Mouse (Mus musculus): ENCODE data around the gene Drp2. TPM values are rescaled to one million over a fixed set of nuclear protein-coding genes. Genes with fewer than 3 reads are reported as not detected.

Drp2 gene
- polyA plus RNA-seq, 1 experiment from 2014 or later: 3.1 TPM

- Histone ChIP-seq H3K4me3 (ENCODE audit: low read depth, low read length) (no peak overlapping the region), H3K27ac (replicated peaks; ENCODE audit: low read depth, low read length) (no peak overlapping the region), H3K27me3 (ENCODE audit: control insufficient read depth, insufficient read depth, low read length) (no peaks in the 10 kb centered on the region), H3K4me1 (ENCODE audit: control insufficient read depth, insufficient read depth, low read length) (no peaks in the 10 kb centered on the region), H3K9ac (replicated peaks; ENCODE audit: low read length) (no peak overlapping the region), H3K9me3 (replicated peaks; ENCODE audit: control insufficient read depth, low read length) (no peaks in the 10 kb centered on the region), H3K36me3 (replicated peaks; ENCODE audit: control insufficient read depth, insufficient read depth, low read depth, low read length) (no peaks in the 10 kb centered on the region), H3K4me2 (ENCODE audit: low read depth, low read length) (no peak overlapping the region)
- WGBS: 62% methylated on average over 2 of the region's 2 CpGs
- ATAC-seq (replicated peaks; ENCODE audit: insufficient number of reproducible peaks, low FRiP score, low TSS enrichment, low read depth) (no peak), DNase-seq (ENCODE audit: low spot score) (no peak)
Observed at GRCm38 (mm10) chrX:134398972-134399371, 5.4 kb upstream of the Drp2 start.

- Histone ChIP-seq H3K27me3 (ENCODE audit: control insufficient read depth, insufficient read depth, low read length) (no peaks in the 10 kb centered on the region), H3K27ac (replicated peaks; ENCODE audit: low read depth, low read length) (no peak overlapping the region), H3K9me3 (replicated peaks; ENCODE audit: control insufficient read depth, low read length) (no peaks in the 10 kb centered on the region), H3K9ac (replicated peaks; ENCODE audit: low read length) (peak overlapping the region; percentile 19), H3K4me3 (ENCODE audit: low read depth, low read length) (peak overlapping the region; percentile 17), H3K36me3 (replicated peaks; ENCODE audit: control insufficient read depth, insufficient read depth, low read depth, low read length) (no peaks in the 10 kb centered on the region), H3K4me2 (ENCODE audit: low read depth, low read length) (peak overlapping the region; percentile 46), H3K4me1 (ENCODE audit: control insufficient read depth, insufficient read depth, low read length) (no peaks in the 10 kb centered on the region)
- 20% methylated on average over 11 of the region's 14 CpGs for WGBS
- peak; percentile 15 for DNase-seq (ENCODE audit: low spot score)
- peak; percentile 34; the same call in 1 of the 2 replicates for ATAC-seq (replicated peaks; ENCODE audit: insufficient number of reproducible peaks, low FRiP score, low TSS enrichment, low read depth)
Observed at GRCm38 (mm10) chrX:134404584-134404955, 219 bp downstream of the Drp2 start.

GRCm38 (mm10) chrX:134409354-134409900, 5.1 kb downstream of the Drp2 start:
- Histone ChIP-seq H3K36me3 (replicated peaks; ENCODE audit: control insufficient read depth, insufficient read depth, low read depth, low read length) (no peaks in the 10 kb centered on the region), H3K4me1 (ENCODE audit: control insufficient read depth, insufficient read depth, low read length) (no peaks in the 10 kb centered on the region), H3K27me3 (ENCODE audit: control insufficient read depth, insufficient read depth, low read length) (no peaks in the 10 kb centered on the region), H3K27ac (replicated peaks; ENCODE audit: low read depth, low read length) (no peak overlapping the region), H3K4me2 (ENCODE audit: low read depth, low read length) (no peak overlapping the region), H3K4me3 (ENCODE audit: low read depth, low read length) (no peak overlapping the region), H3K9ac (replicated peaks; ENCODE audit: low read length) (no peak overlapping the region), H3K9me3 (replicated peaks; ENCODE audit: control insufficient read depth, low read length) (no peaks in the 10 kb centered on the region)
- WGBS: 85% methylated on average over 6 of the region's 6 CpGs
- DNase-seq (ENCODE audit: low spot score) (no peak), ATAC-seq (replicated peaks; ENCODE audit: insufficient number of reproducible peaks, low FRiP score, low TSS enrichment, low read depth) (no peak)

- WGBS: 94% methylated on average over 1 of the region's 1 CpGs
- ATAC-seq (replicated peaks; ENCODE audit: insufficient number of reproducible peaks, low FRiP score, low TSS enrichment, low read depth): no peak
- no peaks in the 10 kb centered on the region for H3K36me3 ChIP-seq (replicated peaks; ENCODE audit: control insufficient read depth, insufficient read depth, low read depth, low read length)
- H3K4me2 ChIP-seq (ENCODE audit: low read depth, low read length): no peak overlapping the region
- no peak overlapping the region for H3K27ac ChIP-seq (replicated peaks; ENCODE audit: low read depth, low read length)
- no peaks in the 10 kb centered on the region for H3K27me3 ChIP-seq (ENCODE audit: control insufficient read depth, insufficient read depth, low read length)
- no peaks in the 10 kb centered on the region for H3K9me3 ChIP-seq (replicated peaks; ENCODE audit: control insufficient read depth, low read length)
- no peak overlapping the region for H3K9ac ChIP-seq (replicated peaks; ENCODE audit: low read length)
- H3K4me1 ChIP-seq (ENCODE audit: control insufficient read depth, insufficient read depth, low read length): no peaks in the 10 kb centered on the region
- DNase-seq (ENCODE audit: low spot score): no peak
- no peak overlapping the region for H3K4me3 ChIP-seq (ENCODE audit: low read depth, low read length)
Observed at GRCm38 (mm10) chrX:134412096-134412495, 7.7 kb downstream of the Drp2 start.

GRCm38 (mm10) chrX:134420097-134420496, 15.7 kb downstream of the Drp2 start:
- 80% methylated on average over 5 of the region's 5 CpGs for WGBS
- Histone ChIP-seq H3K4me2 (ENCODE audit: low read depth, low read length) (no peak overlapping the region), H3K9ac (replicated peaks; ENCODE audit: low read length) (no peak overlapping the region), H3K9me3 (replicated peaks; ENCODE audit: control insufficient read depth, low read length) (no peaks in the 10 kb centered on the region), H3K4me3 (ENCODE audit: low read depth, low read length) (no peak overlapping the region), H3K27me3 (ENCODE audit: control insufficient read depth, insufficient read depth, low read length) (no peaks in the 10 kb centered on the region), H3K4me1 (ENCODE audit: control insufficient read depth, insufficient read depth, low read length) (no peaks in the 10 kb centered on the region), H3K27ac (replicated peaks; ENCODE audit: low read depth, low read length) (no peak overlapping the region), H3K36me3 (replicated peaks; ENCODE audit: control insufficient read depth, insufficient read depth, low read depth, low read length) (no peaks in the 10 kb centered on the region)
- DNase-seq (ENCODE audit: low spot score) (no peak), ATAC-seq (replicated peaks; ENCODE audit: insufficient number of reproducible peaks, low FRiP score, low TSS enrichment, low read depth) (no peak)

GRCm38 (mm10) chrX:134424263-134424662, 19.9 kb downstream of the Drp2 start:
- 90% methylated on average over 5 of the region's 5 CpGs for WGBS
- Histone ChIP-seq H3K4me3 (ENCODE audit: low read depth, low read length) (no peak overlapping the region), H3K27me3 (ENCODE audit: control insufficient read depth, insufficient read depth, low read length) (no peaks in the 10 kb centered on the region), H3K36me3 (replicated peaks; ENCODE audit: control insufficient read depth, insufficient read depth, low read depth, low read length) (no peaks in the 10 kb centered on the region), H3K4me1 (ENCODE audit: control insufficient read depth, insufficient read depth, low read length) (no peaks in the 10 kb centered on the region), H3K4me2 (ENCODE audit: low read depth, low read length) (no peak overlapping the region), H3K9ac (replicated peaks; ENCODE audit: low read length) (no peak overlapping the region), H3K9me3 (replicated peaks; ENCODE audit: control insufficient read depth, low read length) (no peaks in the 10 kb centered on the region), H3K27ac (replicated peaks; ENCODE audit: low read depth, low read length) (no peak overlapping the region)
- ATAC-seq (replicated peaks; ENCODE audit: insufficient number of reproducible peaks, low FRiP score, low TSS enrichment, low read depth) (no peak), DNase-seq (ENCODE audit: low spot score) (no peak)

GRCm38 (mm10) chrX:134425798-134426197, 21.4 kb downstream of the Drp2 start:
- no peak overlapping the region for H3K27ac ChIP-seq (replicated peaks; ENCODE audit: low read depth, low read length)
- no peak overlapping the region for H3K9ac ChIP-seq (replicated peaks; ENCODE audit: low read length)
- no peak overlapping the region for H3K4me2 ChIP-seq (ENCODE audit: low read depth, low read length)
- WGBS: 84% methylated on average over 10 of the region's 10 CpGs
- H3K4me1 ChIP-seq (ENCODE audit: control insufficient read depth, insufficient read depth, low read length): no peaks in the 10 kb centered on the region
- H3K4me3 ChIP-seq (ENCODE audit: low read depth, low read length): no peak overlapping the region
- no peak for ATAC-seq (replicated peaks; ENCODE audit: insufficient number of reproducible peaks, low FRiP score, low TSS enrichment, low read depth)
- no peaks in the 10 kb centered on the region for H3K9me3 ChIP-seq (replicated peaks; ENCODE audit: control insufficient read depth, low read length)
- DNase-seq (ENCODE audit: low spot score): no peak
- H3K36me3 ChIP-seq (replicated peaks; ENCODE audit: control insufficient read depth, insufficient read depth, low read depth, low read length): no peaks in the 10 kb centered on the region
- H3K27me3 ChIP-seq (ENCODE audit: control insufficient read depth, insufficient read depth, low read length): no peaks in the 10 kb centered on the region

GRCm38 (mm10) chrX:134426819-134427218, 22.5 kb downstream of the Drp2 start:
- H3K9me3 ChIP-seq (replicated peaks; ENCODE audit: control insufficient read depth, low read length): no peaks in the 10 kb centered on the region
- no peak for ATAC-seq (replicated peaks; ENCODE audit: insufficient number of reproducible peaks, low FRiP score, low TSS enrichment, low read depth)
- WGBS: 49% methylated on average over 6 of the region's 6 CpGs

More at GRCm38 (mm10) chrX:134426819-134427218, 22.5 kb downstream of the Drp2 start:
- no peak overlapping the region for H3K4me2 ChIP-seq (ENCODE audit: low read depth, low read length)
- no peaks in the 10 kb centered on the region for H3K4me1 ChIP-seq (ENCODE audit: control insufficient read depth, insufficient read depth, low read length)
- no peak for DNase-seq (ENCODE audit: low spot score)
- H3K27ac ChIP-seq (replicated peaks; ENCODE audit: low read depth, low read length): no peak overlapping the region
- no peaks in the 10 kb centered on the region for H3K27me3 ChIP-seq (ENCODE audit: control insufficient read depth, insufficient read depth, low read length)
- H3K36me3 ChIP-seq (replicated peaks; ENCODE audit: control insufficient read depth, insufficient read depth, low read depth, low read length): no peaks in the 10 kb centered on the region
- no peak overlapping the region for H3K4me3 ChIP-seq (ENCODE audit: low read depth, low read length)
- no peak overlapping the region for H3K9ac ChIP-seq (replicated peaks; ENCODE audit: low read length)

Measured in embryonic facial prominence, embryonic 11.5 days (tissue).